Mouse (Mus musculus): ENCODE results near the gene Cnot1. TPM values are rescaled to one million over a fixed set of nuclear protein-coding genes. Genes with fewer than 3 reads are reported as not detected.

Gene Cnot1
- total RNA-seq, 2 experiments from 2014 or later: 113 to 320 TPM

DNA sequence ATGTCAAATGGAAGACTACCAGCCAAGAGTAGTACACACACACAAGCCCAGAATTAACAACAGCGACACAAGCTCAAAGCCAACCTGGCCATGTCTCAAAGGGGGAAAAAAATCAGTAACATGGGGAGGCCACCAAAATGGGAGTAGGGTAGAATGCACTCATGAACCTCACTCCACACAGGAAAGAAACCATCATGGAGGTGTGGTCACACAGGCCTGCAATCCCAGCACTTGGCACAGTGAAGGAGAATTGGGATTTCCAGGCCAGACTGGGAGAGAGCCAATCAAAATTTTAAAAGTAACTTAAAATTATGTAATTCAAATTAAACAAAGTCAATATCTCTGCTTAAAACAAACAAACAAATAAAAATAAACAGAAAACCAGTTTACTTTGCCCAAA, 55.3 kb downstream of the Cnot1 start:
- no peak for ATAC-seq (replicated peaks; ENCODE audit: poor library complexity, severe bottlenecking)

DNA sequence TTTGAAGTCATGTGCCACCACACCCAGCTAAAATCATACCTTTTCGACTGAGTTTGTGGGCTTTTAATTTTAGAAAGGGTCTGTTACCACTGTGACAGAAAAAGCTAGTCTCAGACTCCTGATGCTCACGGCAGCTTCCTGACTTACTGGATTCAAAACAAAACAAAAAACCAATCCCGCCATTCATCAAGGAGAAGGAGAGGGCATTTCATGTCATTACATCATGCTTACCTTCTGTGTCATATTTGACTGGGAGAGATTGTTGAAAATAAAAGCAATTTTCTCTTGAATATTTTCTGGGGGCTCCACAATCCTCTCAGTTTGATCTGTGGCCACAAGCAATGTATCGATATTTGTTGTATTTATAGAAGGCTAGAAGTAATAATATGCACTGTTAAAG, 59.2 kb downstream of the Cnot1 start:
- no peak for ATAC-seq (replicated peaks; ENCODE audit: poor library complexity, severe bottlenecking)

DNA sequence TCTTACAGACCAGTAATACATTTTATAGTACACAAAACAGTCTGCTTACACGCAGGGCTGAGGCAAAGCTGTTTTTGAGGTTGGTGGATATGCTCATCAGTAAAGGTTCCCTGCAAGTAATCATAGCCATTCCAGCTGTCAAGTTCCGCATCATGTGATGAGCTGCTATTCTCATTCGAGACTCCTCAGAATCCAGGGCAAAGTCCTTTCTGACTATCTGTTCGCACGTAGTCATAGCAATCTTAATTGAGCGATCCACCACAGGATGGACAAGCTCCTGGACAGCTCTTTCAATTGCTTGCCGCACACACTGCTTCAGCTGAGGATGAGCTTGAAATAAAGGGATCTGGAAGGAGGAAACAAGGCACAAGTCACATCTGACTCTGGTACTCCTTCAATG, 65.5 kb downstream of the Cnot1 start:
- no peak for ATAC-seq (replicated peaks; ENCODE audit: poor library complexity, severe bottlenecking)

DNA sequence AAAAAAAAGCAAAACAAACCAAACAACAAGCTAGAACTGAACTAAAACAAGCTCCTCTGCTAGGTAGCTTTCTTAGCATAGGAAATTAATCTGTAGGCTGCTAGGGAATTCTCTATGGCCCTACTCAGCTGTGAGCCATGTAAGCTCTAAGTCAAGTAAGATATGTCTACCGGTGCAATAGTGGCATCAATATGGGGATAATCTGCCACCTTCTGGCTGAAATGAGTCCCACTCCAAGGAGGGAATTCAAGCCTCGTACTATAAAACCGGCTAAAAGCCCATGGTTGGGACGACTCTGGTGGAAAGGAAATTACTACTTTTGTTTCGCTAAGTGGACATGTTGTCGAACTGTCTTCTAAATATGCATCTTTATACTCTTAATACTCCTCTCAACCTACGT, 68.7 kb downstream of the Cnot1 start:
- ATAC-seq (replicated peaks; ENCODE audit: poor library complexity, severe bottlenecking): no peak

DNA sequence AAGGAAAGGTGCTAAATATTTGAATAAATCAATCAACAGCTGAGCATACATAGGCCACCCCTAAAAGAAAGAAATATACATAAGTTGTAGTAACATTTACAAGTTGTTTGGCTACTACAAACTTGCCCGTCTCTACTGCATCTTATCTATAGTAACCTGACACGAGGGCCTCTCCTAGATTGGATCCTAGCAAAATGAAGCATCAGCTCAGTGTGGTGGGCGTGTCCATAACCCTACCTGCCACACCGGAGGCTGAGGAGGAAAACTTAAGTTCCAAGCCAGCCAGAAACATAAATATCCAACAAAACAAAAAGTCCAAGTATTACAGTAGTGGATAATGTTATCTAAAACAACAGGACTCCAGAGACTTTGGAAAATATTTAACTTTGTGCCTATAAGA, 79.6 kb downstream of the Cnot1 start:
- no peak for ATAC-seq (replicated peaks; ENCODE audit: poor library complexity, severe bottlenecking)

DNA sequence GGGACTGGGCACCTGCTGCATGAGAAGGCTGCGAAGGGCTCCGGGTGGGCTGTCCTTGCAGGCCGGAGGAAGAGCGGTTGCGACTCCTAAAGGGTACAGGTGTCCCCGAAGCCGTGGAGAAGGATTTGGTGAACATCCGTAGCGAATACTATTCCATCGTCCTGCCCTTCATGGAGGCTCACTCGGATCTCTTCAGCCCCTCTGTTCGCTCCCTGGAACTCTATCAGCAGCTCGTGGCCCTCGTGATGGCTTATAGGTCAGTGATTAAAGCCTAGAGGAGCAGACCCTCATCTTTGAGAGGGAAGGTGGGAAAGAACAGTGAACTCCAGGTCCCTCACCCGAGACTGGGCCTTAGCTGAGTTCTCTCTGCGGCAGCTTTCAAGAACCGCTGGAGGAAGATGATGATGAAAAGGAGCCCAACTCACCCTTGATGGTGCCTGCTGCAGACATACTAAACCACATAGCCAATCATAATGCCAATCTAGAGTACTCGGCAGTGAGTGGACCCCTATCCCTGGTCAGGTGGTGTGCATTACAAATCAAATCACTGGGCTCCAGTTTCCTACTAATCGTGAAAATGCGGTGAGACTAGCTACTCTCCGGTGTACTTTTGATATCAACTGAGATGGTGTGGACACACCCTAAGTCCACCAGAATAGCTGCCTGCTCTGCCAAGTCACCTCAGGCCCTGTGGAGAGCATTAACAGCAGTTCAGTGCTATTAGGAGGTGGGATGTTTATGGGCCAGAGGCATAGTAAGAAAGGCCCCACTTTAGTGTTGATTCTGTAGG, 90.5 kb downstream of the Cnot1 start:
- ATAC-seq (replicated peaks; ENCODE audit: poor library complexity, severe bottlenecking): no peak

DNA sequence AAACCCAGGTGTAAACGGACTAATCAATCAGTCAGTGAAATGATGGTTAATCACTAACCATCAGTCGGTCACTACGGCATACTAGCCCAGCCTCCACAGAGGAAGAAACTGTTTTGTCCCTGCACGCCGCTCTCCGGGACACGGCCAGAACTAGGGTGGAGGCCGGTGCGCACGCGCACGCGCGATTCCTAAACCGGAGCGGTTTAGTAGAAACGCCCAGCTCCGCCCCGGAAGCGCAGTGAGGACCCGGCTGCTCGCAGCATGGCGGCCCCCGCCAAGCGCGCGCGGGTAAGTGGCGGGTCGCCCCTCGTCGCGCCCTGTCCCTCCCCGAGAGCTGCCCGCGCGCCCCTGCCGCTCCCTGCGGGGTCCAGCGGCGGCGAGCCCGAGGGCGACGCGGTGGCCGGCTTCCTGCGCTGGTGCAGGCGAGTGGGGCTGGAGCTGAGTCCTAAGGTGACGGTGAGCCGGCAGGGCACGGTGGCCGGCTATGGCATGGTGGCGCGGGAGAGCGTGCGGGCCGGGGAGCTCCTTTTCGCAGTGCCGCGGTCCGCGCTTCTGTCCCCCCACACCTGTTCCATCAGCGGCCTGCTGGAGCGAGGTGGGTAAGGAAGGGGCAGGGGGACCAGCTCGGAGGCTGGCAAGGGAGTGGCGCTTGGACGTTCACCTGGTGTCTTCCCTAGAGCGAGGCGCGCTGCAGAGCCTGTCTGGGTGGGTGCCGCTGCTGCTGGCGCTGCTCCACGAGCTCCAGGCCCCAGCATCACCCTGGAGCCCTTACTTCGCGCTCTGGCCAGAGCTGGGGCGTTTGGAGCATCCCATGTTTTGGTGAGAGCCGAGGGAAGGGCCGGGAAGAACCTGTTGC, 91.4 kb downstream of the Cnot1 start, which contains the start of gene Setd6:
Gene Setd6 (plus strand): TSS at position 206 of the 856 bp plus-strand sequence.
- peak; percentile 75 for ATAC-seq (replicated peaks; ENCODE audit: poor library complexity, severe bottlenecking)

DNA sequence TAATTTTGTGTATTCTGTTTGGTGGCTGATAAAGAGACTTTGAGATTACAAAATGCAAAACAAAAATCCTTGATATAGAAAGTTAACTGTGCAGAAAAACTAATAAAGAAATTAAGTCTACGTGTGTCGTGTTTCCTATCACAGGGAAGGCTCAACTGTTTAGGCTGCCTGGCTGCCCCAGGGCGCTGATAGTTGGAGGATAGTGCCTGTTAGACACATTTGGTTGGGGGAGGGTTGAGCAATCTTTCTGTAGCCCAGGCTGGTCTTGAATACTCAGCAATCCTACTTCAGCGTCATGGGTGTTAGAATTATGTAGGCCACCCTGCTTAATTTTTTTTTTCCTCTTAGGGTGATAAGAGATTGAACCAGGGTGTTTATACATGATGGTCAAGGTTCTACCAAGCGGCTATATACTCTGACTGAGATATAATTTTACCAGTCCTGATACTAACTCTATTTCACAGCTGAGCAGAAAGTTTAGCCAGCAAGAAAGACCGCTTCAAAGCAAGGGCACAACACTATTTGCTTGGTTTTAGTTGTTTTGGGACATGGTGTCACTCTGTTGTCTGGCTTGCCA, 92.3 kb downstream of the Cnot1 start:
- no peak for ATAC-seq (replicated peaks; ENCODE audit: poor library complexity, severe bottlenecking)

DNA sequence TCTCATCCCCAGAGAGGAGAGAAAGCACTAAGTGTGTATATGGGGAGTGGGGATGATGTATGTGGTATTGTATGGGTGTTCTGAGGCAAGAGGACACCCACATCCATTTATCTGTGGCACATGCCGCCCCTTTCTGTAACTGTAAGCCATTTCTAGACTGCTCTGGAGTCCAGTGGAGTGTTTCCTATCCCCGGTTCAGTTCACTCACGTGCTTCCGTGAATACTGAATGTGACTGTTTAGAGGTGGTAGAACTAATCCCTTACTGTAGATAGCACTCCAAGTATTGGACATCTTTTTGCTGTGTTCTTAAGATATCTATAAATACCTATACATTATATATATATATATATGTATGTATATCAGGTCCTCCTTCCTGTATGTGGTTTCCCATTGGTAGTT, 92.9 kb downstream of the Cnot1 start:
- ATAC-seq (replicated peaks; ENCODE audit: poor library complexity, severe bottlenecking): no peak

DNA sequence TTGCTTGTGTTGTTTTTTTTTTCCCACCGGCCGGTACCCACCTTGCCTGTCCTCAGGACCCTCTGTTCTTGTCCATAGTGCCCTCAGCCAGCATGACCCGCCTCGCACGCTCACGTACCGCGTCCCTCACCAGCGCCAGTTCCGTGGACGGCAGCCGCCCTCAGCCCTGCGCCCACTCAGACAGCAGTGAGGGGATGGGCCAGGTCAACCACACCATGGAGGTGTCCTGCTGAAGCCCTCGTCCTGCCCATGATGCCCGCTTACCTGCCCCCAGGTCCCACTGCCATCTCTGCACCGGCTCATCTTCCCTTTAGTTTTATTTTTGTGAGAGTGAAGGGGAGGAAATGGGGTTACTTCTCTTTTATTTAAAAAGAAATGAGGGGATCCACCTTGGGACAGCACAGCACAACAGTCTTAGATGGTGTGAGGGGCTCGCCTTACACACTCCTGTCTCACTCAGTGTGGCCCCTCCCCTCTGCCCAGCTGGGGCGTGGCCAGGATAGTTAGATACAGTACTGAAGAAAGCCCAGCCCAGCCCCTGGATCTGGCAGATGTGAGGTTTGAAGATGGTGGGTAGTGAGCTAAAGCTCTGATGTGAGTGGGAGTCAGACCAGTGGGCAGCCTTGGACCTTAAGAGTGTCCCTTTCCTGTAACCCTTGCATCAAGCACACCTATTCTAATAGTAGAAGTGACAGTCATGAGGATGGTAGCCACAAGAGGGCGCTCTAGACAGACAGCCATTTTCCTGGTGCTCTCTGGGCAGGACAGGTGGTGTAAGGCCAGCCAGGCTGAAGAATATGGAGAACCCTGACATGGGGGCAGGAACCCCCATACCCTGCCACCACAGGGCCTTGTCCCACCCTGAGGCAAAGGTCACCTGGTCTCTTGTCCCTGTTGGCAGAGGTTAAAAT, 93.9 kb downstream of the Cnot1 start:
- ATAC-seq (replicated peaks; ENCODE audit: poor library complexity, severe bottlenecking): peak; percentile 60

DNA sequence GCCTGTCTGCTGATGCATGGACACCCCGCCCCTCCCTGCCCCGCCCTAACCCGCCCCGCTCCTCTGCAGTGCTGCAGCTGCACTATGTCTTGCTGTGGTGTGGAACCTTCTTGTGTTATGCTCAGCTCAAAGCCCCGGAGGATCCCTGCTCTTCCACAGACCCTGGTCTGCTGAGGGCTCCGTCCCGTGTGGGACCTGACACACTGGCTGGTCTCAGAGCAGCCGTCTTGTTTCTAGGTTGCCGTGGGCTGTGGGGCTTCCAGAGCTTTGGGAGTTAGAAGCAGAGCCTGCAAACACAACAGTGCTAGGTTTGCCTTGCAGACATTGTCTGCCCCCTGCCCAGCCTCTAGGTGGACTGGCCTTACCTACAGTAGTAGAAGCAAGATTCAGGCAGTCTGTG, 94.9 kb downstream of the Cnot1 start:
- no peak for ATAC-seq (replicated peaks; ENCODE audit: poor library complexity, severe bottlenecking)

DNA sequence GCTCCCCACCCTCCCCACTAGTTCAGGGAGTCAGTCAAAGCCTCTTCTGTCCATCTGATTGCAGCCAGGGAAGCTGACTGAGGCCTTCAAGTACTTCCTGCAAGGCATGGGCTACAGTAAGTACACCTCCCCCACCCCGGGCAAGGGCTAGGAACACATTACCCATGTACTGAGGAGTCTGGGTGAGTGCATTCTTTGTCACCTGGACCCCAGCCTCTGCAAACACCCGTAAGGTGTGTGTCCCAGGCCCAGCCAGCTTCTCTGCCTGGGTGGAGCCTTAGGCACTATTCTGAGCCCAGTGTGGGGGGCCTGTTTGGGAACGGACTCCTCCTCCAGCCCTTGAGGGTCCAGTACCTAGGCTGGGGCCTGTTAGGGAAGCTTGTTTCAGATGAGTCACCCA, 96.2 kb downstream of the Cnot1 start:
- no peak for ATAC-seq (replicated peaks; ENCODE audit: poor library complexity, severe bottlenecking)

DNA sequence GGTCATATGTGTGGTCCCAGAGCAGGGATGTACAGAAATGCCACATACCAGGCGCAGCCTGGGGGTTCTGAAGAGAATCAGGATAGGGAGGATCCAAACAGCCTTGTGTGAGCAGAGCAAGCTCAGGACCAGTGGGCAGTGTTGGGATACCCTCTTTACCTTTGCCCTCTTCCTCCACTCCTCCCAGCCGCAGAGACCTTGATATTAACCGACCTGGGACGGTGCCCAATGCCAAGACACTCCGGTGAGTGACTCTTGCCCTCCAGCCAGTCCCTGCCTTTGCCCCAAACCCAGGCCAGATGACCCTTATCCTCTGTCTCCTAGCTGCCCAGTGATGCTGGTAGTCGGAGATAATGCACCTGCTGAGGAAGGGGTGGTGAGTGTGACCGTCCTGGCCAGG, 97.7 kb downstream of the Cnot1 start:
- ATAC-seq (replicated peaks; ENCODE audit: poor library complexity, severe bottlenecking): no peak

DNA sequence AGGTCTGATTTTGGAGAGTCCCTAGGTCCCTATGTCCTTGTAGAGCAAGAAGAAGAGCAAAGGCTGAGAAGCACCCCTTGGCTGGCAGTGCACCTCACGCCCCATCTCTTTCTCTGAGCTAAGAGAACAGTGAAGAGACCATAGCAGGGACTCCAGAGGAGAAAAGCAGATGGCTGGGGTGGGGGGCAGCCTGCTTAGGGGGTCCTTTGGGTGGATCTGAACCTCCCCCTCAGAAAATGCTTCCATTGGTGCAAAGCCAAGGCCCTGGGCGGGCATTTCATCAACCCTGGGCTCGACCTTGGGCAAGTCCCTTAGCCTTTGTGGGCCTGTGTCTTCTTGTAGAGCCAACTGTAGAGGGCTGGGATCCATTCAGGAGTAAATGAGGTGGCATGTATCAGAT, 102.7 kb downstream of the Cnot1 start:
- ATAC-seq (replicated peaks; ENCODE audit: poor library complexity, severe bottlenecking): no peak

DNA sequence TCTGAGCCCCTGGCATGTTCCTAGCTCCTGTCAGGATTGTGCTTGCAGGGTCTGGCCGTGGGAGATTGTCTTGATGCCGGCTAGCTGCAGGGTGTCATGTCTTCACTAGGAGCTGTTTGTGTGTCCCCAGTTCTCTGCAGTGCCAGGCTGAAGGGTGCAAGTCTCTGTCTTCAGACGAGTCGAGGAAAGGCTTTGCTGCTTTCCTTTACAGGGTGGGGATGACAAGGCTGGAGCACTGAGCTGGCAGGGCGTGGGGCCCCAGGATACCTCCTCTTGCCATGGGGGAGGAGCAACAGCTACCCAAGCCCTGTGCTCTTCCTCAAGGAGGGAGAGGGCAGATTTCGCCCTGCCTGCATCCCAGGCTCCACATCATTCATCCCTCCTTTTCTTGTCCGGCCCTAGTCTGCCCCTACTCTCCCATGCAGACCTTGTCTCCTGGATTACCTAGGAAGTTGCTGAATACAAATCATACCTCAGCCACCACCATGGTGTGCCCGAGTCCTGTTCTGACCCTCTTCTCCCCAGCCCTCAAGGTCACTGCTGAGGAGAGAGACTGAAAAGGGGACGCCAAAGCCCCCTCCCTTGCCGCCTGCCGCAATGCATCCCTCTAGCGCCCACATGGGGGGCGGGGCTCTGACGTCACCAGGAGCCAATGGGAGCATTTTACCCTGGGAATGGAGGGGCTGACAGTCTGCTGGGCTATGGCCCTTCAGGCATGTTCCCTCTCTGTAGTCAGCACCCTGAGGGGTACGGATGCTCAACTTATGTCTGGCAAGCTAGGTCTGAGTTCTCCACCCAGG, 103.6 kb downstream of the Cnot1 start:
- no peak for ATAC-seq (replicated peaks; ENCODE audit: poor library complexity, severe bottlenecking)

DNA sequence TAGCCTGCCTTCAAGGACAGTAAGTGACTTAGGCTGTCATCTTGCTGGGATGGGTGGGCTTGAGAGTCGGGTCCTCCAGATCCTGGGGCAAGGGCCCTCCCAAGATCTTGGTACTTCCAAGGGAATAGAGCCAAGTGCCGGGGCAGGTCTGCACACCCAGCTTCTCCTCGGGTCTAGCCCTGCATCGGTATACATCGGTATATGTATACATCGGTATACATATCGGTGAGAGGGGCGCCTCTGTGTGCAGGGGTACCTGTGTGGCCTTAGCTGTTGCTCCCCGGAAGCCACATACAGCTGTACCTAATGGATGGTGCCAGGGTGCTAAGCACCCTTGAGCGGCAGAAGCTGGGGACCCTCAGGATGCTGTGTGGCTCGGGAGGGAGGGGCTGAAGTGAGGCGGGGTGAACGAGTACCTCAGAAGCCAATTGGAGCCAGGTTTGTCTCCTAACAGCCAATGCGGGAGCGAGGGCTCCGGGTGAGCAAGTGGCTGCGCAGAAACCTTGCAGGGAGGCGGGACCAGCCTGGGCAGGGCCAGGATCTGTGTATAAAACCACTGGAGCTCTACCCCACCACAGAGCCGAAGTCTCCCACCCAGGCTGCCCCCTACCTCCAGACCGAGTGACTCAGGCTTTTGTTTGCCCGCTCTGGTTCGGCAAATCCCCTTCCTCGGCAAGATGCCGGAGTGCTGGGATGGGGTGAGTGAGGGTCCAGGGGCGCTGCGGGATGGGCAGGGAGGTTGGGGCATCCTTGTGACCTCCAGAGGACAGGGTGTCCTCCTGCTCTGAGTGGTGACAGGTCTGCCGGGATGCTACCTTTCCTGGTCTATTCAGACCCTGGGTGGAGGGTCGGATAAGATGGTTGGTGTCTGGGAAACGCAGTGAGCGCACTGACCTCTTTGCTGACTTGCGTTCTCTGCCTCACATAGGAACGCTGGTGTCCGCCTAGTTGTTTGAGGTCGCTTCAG, 104.5 kb downstream of the Cnot1 start:
- ATAC-seq (replicated peaks; ENCODE audit: poor library complexity, severe bottlenecking): peak; percentile 85

DNA sequence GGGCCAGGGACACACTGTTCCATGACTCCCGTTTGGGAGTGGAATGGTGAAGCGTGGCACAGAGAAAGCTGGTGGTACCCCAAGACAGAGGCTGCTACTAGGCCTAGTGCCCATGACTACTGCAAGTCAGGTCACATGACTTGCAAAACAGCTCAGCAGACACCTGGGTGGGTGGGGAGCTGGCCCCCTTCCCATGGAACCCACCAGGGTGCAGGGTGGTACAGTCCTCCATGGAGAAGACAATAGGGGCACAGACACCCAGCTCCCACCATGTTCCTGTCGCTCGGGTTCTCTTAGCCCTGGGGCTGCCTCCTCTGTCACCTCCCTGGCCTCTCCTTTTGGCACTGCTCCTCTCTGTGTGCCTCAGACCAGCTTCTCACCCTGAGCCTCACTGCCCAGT, 105.5 kb downstream of the Cnot1 start:
- no peak for ATAC-seq (replicated peaks; ENCODE audit: poor library complexity, severe bottlenecking)

DNA sequence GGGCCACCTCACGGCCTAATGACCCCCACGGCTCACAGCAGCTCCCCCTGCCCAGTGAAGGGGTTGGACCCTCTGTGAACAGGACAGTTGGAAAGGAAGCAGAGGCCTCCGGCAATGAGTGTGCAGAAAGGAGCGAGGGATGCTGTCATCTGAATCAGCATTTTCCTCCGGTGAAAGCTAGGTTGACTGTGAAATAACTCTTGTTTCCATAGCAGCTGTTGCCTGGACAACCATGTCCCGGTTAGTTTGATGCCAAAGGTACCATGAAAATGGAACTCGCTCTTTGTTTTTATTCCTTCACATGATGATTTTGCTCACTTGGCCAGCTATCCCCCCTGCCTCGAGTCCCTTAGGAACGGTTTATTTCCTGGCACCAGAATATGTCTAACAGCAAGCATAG, 107.0 kb downstream of the Cnot1 start:
- ATAC-seq (replicated peaks; ENCODE audit: poor library complexity, severe bottlenecking): no peak

Data from granulocyte monocyte progenitor cell, adult 5-6 weeks (primary cell).